Mouse (Mus musculus) liver, embryonic 13.5 days (tissue): ENCODE measurements around the gene Trim58. TPM values are rescaled to one million over a fixed set of nuclear protein-coding genes. Genes with fewer than 3 reads are reported as not detected.

Experiments
- ATAC-seq: fragments of 200-750 bp; cut with Nextera tagmentation; 2 replicates; pipeline ENCODE4 v1.8.0; 2017; ENCODE audit warnings: low read depth, mild to moderate bottlenecking, moderate number of reproducible peaks, moderate library complexity
- DNase-seq: peaks from one replicate; pipeline ENCODE4 v3.0.0; 2022
- H3K27ac ChIP-seq: fragments of 300-500 bp; sonication (generic); 2 replicates; pipeline ENCODE4 v1.5.1; 2015; ENCODE audit warnings: moderate library complexity, mild to moderate bottlenecking, inconsistent platforms
- H3K27me3 ChIP-seq: fragments of 300-500 bp; sonication (generic); 2 replicates; pipeline ENCODE4 v1.6.1; 2015; ENCODE audit warnings: mild to moderate bottlenecking, inconsistent platforms
- H3K36me3 ChIP-seq: fragments of 300-500 bp; sonication (generic); 2 replicates; pipeline ENCODE4 v1.6.1; 2015; ENCODE audit warnings: mild to moderate bottlenecking, inconsistent platforms
- H3K4me1 ChIP-seq: fragments of 300-500 bp; sonication (generic); replicated peaks from 2 replicates; pipeline ENCODE4 v1.6.1; 2015; ENCODE audit warnings: inconsistent platforms
- H3K4me2 ChIP-seq: fragments of 300-500 bp; sonication (generic); 2 replicates; pipeline ENCODE4 v1.6.1; 2015; ENCODE audit warnings: inconsistent platforms, mild to moderate bottlenecking, moderate library complexity
- H3K4me3 ChIP-seq: fragments of 300-500 bp; sonication (generic); replicated peaks from 2 replicates; pipeline ENCODE4 v1.5.1; 2015; ENCODE audit warnings: mild to moderate bottlenecking, inconsistent platforms
- H3K9ac ChIP-seq: fragments of 300-500 bp; sonication (generic); 2 replicates; pipeline ENCODE4 v1.6.1; 2015; ENCODE audit warnings: mild to moderate bottlenecking, inconsistent platforms
- H3K9me3 ChIP-seq: fragments of 300-500 bp; sonication (generic); replicated peaks from 2 replicates; pipeline ENCODE4 v1.6.1; 2016; ENCODE audit warnings: inconsistent platforms
- WGBS: fragments of 180-500 bp; shearing (Covaris S2); methylation state at CpG from one replicate; pipeline ENCODE4 v1.1.7; 2015; ENCODE audit not compliant: insufficient replicate concordance; 5-methylcytosine and 5-hydroxymethylcytosine counted together
- polyA plus RNA-seq: library from polyadenylated mRNA; unstranded; fragments of >200 nt; fragmentation: Nextera tagmentation; extraction: Ambion mirVana; gene quantifications from 2 replicates; pipeline ENCODE4 v1.2.1, GENCODE M21; 2015

The Trim58 gene
- polyA plus RNA-seq, 1 experiment from 2014 or later: 9.2 TPM

- no peak for DNase-seq
- no peaks in the 10 kb centered on the region for H3K4me1 ChIP-seq
- H3K4me2 ChIP-seq: no peak overlapping the region
- no peak overlapping the region for H3K27ac ChIP-seq
- 75% methylated on average over 3 of the region's 3 CpGs for WGBS
- H3K27me3 ChIP-seq: no peaks in the 10 kb centered on the region
- no peak for ATAC-seq
- no peak overlapping the region for H3K4me3 ChIP-seq
- peaks cover 28% of the 10 kb centered on the region for H3K36me3 ChIP-seq
- no peak overlapping the region for H3K9ac ChIP-seq
- H3K9me3 ChIP-seq: no peaks in the 10 kb centered on the region
Observed at GRCm38 (mm10) chr11:58655151-58655550, 14.9 kb downstream of the Trim58 start.

- no peak within 1 kb of the TSS for H3K4me2 ChIP-seq
- ATAC-seq: no peak
- 70% methylated on average over 4 of the region's 4 CpGs for WGBS
- no peaks in the 10 kb centered on the region for H3K9me3 ChIP-seq
- H3K4me3 ChIP-seq: no peak within 1 kb of the TSS
- no peak within 1 kb of the TSS for H3K9ac ChIP-seq
- no peaks in the 10 kb centered on the region for H3K27me3 ChIP-seq
- no peaks in the 10 kb centered on the region for H3K4me1 ChIP-seq
- no peaks in the 10 kb centered on the region for H3K36me3 ChIP-seq
- H3K27ac ChIP-seq: no peak within 1 kb of the TSS
- DNase-seq: no peak
Observed at GRCm38 (mm10) chr11:58658596-58658995, 18.3 kb downstream of the Trim58 start, which contains the start of gene Olfr322. Olfr322 (plus strand) TSS chr11:58658782.

GRCm38 (mm10) chr11:58669252-58669651 is 29.0 kb downstream of the Trim58 start:
- ATAC-seq (no peak), DNase-seq (no peak)
- no peak overlapping the region for H3K9ac ChIP-seq
- no peaks in the 10 kb centered on the region for H3K4me1 ChIP-seq
- no peak overlapping the region for H3K4me3 ChIP-seq
- no peak overlapping the region for H3K4me2 ChIP-seq
- no peaks in the 10 kb centered on the region for H3K27me3 ChIP-seq
- no peak overlapping the region for H3K27ac ChIP-seq
- H3K9me3 ChIP-seq: no peaks in the 10 kb centered on the region
- H3K36me3 ChIP-seq: no peaks in the 10 kb centered on the region

- WGBS: 40% methylated on average over 4 of the region's 4 CpGs
- ATAC-seq (no peak), DNase-seq (no peak)
- Histone ChIP-seq H3K4me3 (no peak overlapping the region), H3K36me3 (no peaks in the 10 kb centered on the region), H3K27me3 (no peaks in the 10 kb centered on the region), H3K9me3 (no peaks in the 10 kb centered on the region), H3K27ac (no peak overlapping the region), H3K9ac (no peak overlapping the region), H3K4me1 (no peaks in the 10 kb centered on the region), H3K4me2 (no peak overlapping the region)
Observed at GRCm38 (mm10) chr11:58671825-58672224, 31.6 kb downstream of the Trim58 start.

GRCm38 (mm10) chr11:58680799-58681198 is 40.5 kb downstream of the Trim58 start, which contains the start of gene Olfr320:
Olfr320 (plus strand) TSS chr11:58681099.
- Histone ChIP-seq H3K4me1 (no peaks in the 10 kb centered on the region), H3K4me2 (no peak within 1 kb of the TSS), H3K27me3 (no peaks in the 10 kb centered on the region), H3K36me3 (no peaks in the 10 kb centered on the region), H3K9me3 (no peaks in the 10 kb centered on the region), H3K4me3 (no peak within 1 kb of the TSS), H3K9ac (no peak within 1 kb of the TSS), H3K27ac (no peak within 1 kb of the TSS)
- ATAC-seq (no peak), DNase-seq (no peak)
- WGBS: 55% methylated on average over 1 of the region's 1 CpGs

GRCm38 (mm10) chr11:58698862-58699261 is 58.6 kb downstream of the Trim58 start, which contains the start of gene Olfr319:
Olfr319 (plus strand) TSS chr11:58699162.
- Histone ChIP-seq H3K4me3 (no peak within 1 kb of the TSS), H3K9me3 (peaks cover 9% of the 10 kb centered on the region; the same call in 1 of the 2 replicates), H3K4me2 (no peak within 1 kb of the TSS), H3K27ac (no peak within 1 kb of the TSS), H3K27me3 (no peaks in the 10 kb centered on the region), H3K9ac (no peak within 1 kb of the TSS), H3K4me1 (no peaks in the 10 kb centered on the region), H3K36me3 (no peaks in the 10 kb centered on the region)
- WGBS: 63% methylated on average over 3 of the region's 3 CpGs
- ATAC-seq: no peak
- DNase-seq: no peak

Other genes starting within 250 kb of the Trim58 start
- gene 1810065E05Rik, start 219.4 kb upstream of the Trim58 start, polyA plus RNA-seq: not detected in 2 replicates
- gene Gm12253, start 207.9 kb upstream of the Trim58 start, polyA plus RNA-seq: not detected in 2 replicates
- not detected in 2 replicates for gene Lypd9, start 187.5 kb upstream of the Trim58 start, polyA plus RNA-seq
- not detected in 2 replicates for gene Olfr30, start 178.2 kb upstream of the Trim58 start, polyA plus RNA-seq
- gene Olfr332, start 147.9 kb upstream of the Trim58 start, polyA plus RNA-seq: not detected in 2 replicates
- not detected in 2 replicates for gene Olfr331, start 137.9 kb upstream of the Trim58 start, polyA plus RNA-seq
- gene Olfr330, start 105.6 kb upstream of the Trim58 start, polyA plus RNA-seq: not detected in 2 replicates
- not detected in 2 replicates for gene Olfr329-ps, start 94.0 kb upstream of the Trim58 start, polyA plus RNA-seq
- gene Olfr328, start 84.8 kb upstream of the Trim58 start, polyA plus RNA-seq: not detected in 2 replicates
- not detected in 2 replicates for gene Olfr224, start 69.9 kb upstream of the Trim58 start, polyA plus RNA-seq
- gene Olfr325, start 62.7 kb upstream of the Trim58 start, polyA plus RNA-seq: not detected in 2 replicates
- gene Olfr324, start 45.4 kb upstream of the Trim58 start, polyA plus RNA-seq: not detected in 2 replicates
- not detected in 2 replicates for gene 2210407C18Rik, start 24.4 kb upstream of the Trim58 start, polyA plus RNA-seq
- not detected in 2 replicates for gene Olfr323, start 10.0 kb upstream of the Trim58 start, polyA plus RNA-seq
- not detected in 2 replicates for gene Olfr322, start 18.3 kb downstream of the Trim58 start, polyA plus RNA-seq
- gene Olfr320, start 40.6 kb downstream of the Trim58 start, polyA plus RNA-seq: not detected in 2 replicates
- not detected in 2 replicates for gene Olfr319, start 58.7 kb downstream of the Trim58 start, polyA plus RNA-seq
- gene Olfr318, start 83.5 kb downstream of the Trim58 start, polyA plus RNA-seq: not detected in 2 replicates
- not detected in 2 replicates for gene Olfr317, start 98.7 kb downstream of the Trim58 start, polyA plus RNA-seq
- not detected in 2 replicates for gene Olfr316, start 112.3 kb downstream of the Trim58 start, polyA plus RNA-seq
- gene Olfr315, start 132.7 kb downstream of the Trim58 start, polyA plus RNA-seq: not detected in 2 replicates
- gene Olfr314, start 142.5 kb downstream of the Trim58 start, polyA plus RNA-seq: not detected in 2 replicates
- 0.49 TPM in 1 of 2 replicates, not detected in the other for gene Fam183b, start 161.5 kb downstream of the Trim58 start, polyA plus RNA-seq
- not detected in 2 replicates for gene Olfr313, start 174.5 kb downstream of the Trim58 start, polyA plus RNA-seq
- gene Olfr312, start 188.8 kb downstream of the Trim58 start, polyA plus RNA-seq: not detected in 2 replicates
- gene Olfr311, start 198.8 kb downstream of the Trim58 start, polyA plus RNA-seq: not detected in 2 replicates
- gene Gm12258, start 206.7 kb downstream of the Trim58 start, polyA plus RNA-seq: 1.3 and 2.2 TPM in 2 replicates
- 2.3 and 3.0 TPM in 2 replicates for gene 2810021J22Rik, start 226.8 kb downstream of the Trim58 start, polyA plus RNA-seq